Mouse (Mus musculus): ENCODE data around the gene Tunar. TPM values are rescaled to one million over a fixed set of nuclear protein-coding genes. Genes with fewer than 3 reads are reported as not detected.

The Tunar gene
- polyA plus RNA-seq, 1 experiment from 2014 or later: 0.32 TPM

DNA sequence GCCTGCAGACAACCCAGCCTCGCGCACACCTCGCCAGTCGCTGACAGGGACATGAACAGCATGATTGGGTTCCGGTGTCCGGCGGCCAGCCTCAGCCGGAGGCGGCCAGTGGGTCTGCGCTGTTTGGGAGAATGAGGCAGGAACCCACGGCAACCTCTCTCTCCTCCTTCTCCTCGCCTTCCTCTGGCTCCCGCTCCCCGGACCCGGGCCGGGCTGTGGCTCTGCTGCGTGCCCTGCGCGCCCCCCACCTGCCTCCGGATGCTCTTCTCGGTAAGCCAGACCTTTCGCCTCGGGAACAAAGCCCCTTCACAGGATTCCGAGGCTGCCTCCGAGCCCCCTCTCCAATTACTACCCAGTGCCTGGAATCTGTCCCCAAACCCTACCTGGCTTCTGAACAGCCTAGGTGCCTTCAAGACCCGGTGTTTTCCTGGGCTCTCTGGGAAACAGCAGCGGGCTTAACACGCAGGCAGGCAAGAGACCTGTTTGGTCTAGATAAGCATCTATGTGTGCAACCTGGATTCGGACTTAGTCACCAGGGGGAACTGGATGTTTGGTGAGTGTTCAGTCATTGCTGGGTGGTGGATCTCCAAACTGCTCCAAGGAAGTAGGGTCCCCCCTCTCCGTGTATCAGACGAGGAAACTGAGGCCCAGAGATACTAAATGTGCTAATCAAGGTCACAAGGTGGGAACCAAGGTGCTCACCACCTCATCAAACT, 3.8 kb downstream of the Tunar start:
- H3K9me3 ChIP-seq (ENCODE audit: control insufficient read depth, low read length): no peaks in the 10 kb centered on the region
- peaks cover 3% of the 10 kb centered on the region; the same call in 1 of the 2 replicates for H3K4me1 ChIP-seq (ENCODE audit: control insufficient read depth, insufficient read depth, low read length)
- H3K4me3 ChIP-seq (ENCODE audit: low read depth, low read length): peak overlapping the region; percentile 67
- no peaks in the 10 kb centered on the region for H3K36me3 ChIP-seq (ENCODE audit: control insufficient read depth, insufficient read depth, low read length)
- H3K9ac ChIP-seq (ENCODE audit: low read depth, low read length): peak overlapping the region; percentile 58
- H3K27ac ChIP-seq (replicated peaks; ENCODE audit: low read depth, low read length): no peak overlapping the region
- 7% methylated on average over 20 of the region's 31 CpGs for WGBS
- DNase-seq (ENCODE audit: low spot score) (no peak), ATAC-seq (ENCODE audit: low read depth) (no peak)
- H3K4me2 ChIP-seq (ENCODE audit: low read depth, low read length): peak overlapping the region; percentile 97
- H3K27me3 ChIP-seq (replicated peaks; ENCODE audit: control insufficient read depth, insufficient read depth, low read length): peaks cover 25% of the 10 kb centered on the region

DNA sequence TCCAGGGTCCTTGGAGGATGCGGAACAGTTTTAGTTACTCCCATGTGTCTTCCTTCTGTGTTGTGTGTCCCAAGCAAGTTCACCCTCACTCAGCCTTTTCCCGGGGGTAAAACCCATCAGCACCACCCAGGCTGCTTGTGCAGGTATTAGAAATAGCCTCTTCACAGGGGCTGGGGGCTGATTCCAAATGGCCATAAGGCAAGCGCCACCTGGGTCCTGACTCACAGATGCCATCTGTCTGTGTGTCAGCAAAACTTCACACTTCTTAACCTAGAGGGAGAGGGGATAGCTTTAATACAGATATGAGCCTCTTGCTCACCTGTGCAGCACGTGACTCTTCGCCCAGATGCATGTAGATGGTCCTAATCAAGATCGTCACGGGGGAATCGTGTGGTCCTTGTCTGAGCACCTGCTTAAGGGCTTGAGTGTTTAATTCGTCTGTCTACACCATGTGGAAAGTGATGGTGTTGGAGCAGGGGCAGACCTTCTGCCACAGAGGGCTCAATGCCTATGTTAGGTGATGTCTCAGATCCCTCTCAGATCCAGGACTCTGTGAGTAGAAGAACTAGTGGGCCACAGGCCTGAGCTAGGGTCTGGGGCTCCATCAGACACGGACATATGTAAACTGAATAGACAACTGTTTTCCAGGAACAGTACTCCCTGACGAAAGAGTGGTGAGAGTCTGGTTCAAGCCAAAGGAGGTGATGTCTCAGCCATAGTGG, 4.7 kb downstream of the Tunar start:
- ATAC-seq (ENCODE audit: low read depth) (no peak), DNase-seq (ENCODE audit: low spot score) (no peak)
- Histone ChIP-seq H3K27ac (replicated peaks; ENCODE audit: low read depth, low read length) (no peak overlapping the region), H3K4me1 (ENCODE audit: control insufficient read depth, insufficient read depth, low read length) (peaks cover 3% of the 10 kb centered on the region; the same call in 1 of the 2 replicates), H3K27me3 (replicated peaks; ENCODE audit: control insufficient read depth, insufficient read depth, low read length) (peaks cover 25% of the 10 kb centered on the region), H3K4me2 (ENCODE audit: low read depth, low read length) (no peak overlapping the region), H3K4me3 (ENCODE audit: low read depth, low read length) (no peak overlapping the region), H3K9me3 (ENCODE audit: control insufficient read depth, low read length) (no peaks in the 10 kb centered on the region), H3K36me3 (ENCODE audit: control insufficient read depth, insufficient read depth, low read length) (no peaks in the 10 kb centered on the region), H3K9ac (ENCODE audit: low read depth, low read length) (no peak overlapping the region)
- 81% methylated on average over 11 of the region's 11 CpGs for WGBS

GRCm38 (mm10) chr12:105341523-105341922, 7.9 kb downstream of the Tunar start:
- no peak for ATAC-seq (ENCODE audit: low read depth)
- peaks cover 21% of the 10 kb centered on the region for H3K27me3 ChIP-seq (replicated peaks; ENCODE audit: control insufficient read depth, insufficient read depth, low read length)
- H3K4me2 ChIP-seq (ENCODE audit: low read depth, low read length): no peak overlapping the region
- H3K9me3 ChIP-seq (ENCODE audit: control insufficient read depth, low read length): no peaks in the 10 kb centered on the region
- no peak overlapping the region for H3K4me3 ChIP-seq (ENCODE audit: low read depth, low read length)
- H3K27ac ChIP-seq (replicated peaks; ENCODE audit: low read depth, low read length): no peak overlapping the region
- H3K4me1 ChIP-seq (ENCODE audit: control insufficient read depth, insufficient read depth, low read length): peaks cover 3% of the 10 kb centered on the region; the same call in 1 of the 2 replicates
- DNase-seq (ENCODE audit: low spot score): no peak
- H3K9ac ChIP-seq (ENCODE audit: low read depth, low read length): no peak overlapping the region
- H3K36me3 ChIP-seq (ENCODE audit: control insufficient read depth, insufficient read depth, low read length): no peaks in the 10 kb centered on the region
- 45% methylated on average over 9 of the region's 9 CpGs for WGBS

DNA sequence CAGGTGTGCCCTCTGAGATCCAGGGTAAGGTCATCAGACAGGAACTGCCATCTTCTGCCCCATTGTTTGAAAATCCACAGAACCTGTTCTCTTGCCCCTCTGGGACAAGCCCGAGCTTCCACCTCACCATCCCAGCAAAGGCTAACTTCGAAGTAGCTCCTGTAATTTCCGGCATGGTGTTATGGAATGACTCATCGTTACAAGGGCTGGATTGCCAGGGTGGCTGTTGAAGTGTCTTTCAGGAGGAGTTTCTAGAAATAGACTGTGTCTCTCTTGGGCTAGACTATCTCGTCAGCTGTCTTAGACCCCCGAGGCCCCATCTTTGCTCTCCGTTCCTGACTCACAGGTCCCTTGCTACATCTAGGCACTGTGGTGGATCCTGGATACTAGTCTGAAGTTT, 10.8 kb downstream of the Tunar start:
- no peak for DNase-seq (ENCODE audit: low spot score)
- no peak for ATAC-seq (ENCODE audit: low read depth)
- H3K27ac ChIP-seq (replicated peaks; ENCODE audit: low read depth, low read length): no peak overlapping the region
- H3K4me1 ChIP-seq (ENCODE audit: control insufficient read depth, insufficient read depth, low read length): no peaks in the 10 kb centered on the region
- no peaks in the 10 kb centered on the region for H3K9me3 ChIP-seq (ENCODE audit: control insufficient read depth, low read length)
- 78% methylated on average over 7 of the region's 7 CpGs for WGBS
- H3K9ac ChIP-seq (ENCODE audit: low read depth, low read length): no peak overlapping the region
- H3K36me3 ChIP-seq (ENCODE audit: control insufficient read depth, insufficient read depth, low read length): no peaks in the 10 kb centered on the region
- no peak overlapping the region for H3K4me2 ChIP-seq (ENCODE audit: low read depth, low read length)
- H3K4me3 ChIP-seq (ENCODE audit: low read depth, low read length): no peak overlapping the region
- no peaks in the 10 kb centered on the region for H3K27me3 ChIP-seq (replicated peaks; ENCODE audit: control insufficient read depth, insufficient read depth, low read length)

DNA sequence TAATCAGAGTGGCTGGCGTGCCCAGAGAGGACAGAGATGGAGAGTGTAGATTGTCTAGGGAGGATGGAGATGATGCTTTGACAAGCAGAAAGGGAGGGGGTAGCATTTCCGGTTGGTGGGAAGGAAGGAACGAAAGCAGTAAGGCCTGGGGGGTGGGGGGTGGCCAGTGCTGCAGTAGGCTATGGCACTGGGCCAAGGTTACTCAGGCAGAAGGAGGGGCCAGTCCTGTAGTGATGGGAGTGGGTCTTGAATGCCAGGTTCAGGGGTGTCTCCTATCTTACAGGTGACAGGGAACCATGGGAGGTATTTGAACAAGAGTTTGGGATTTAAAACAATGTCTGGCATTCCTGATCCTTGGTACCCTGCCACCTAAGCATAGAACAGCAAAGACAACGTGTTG, 13.2 kb downstream of the Tunar start:
- H3K4me1 ChIP-seq (ENCODE audit: control insufficient read depth, insufficient read depth, low read length): no peaks in the 10 kb centered on the region
- H3K27me3 ChIP-seq (replicated peaks; ENCODE audit: control insufficient read depth, insufficient read depth, low read length): no peaks in the 10 kb centered on the region
- DNase-seq (ENCODE audit: low spot score) (no peak), ATAC-seq (ENCODE audit: low read depth) (no peak)
- no peak overlapping the region for H3K4me3 ChIP-seq (ENCODE audit: low read depth, low read length)
- H3K9ac ChIP-seq (ENCODE audit: low read depth, low read length): no peak overlapping the region
- H3K36me3 ChIP-seq (ENCODE audit: control insufficient read depth, insufficient read depth, low read length): no peaks in the 10 kb centered on the region
- 42% methylated on average over 4 of the region's 4 CpGs for WGBS
- H3K9me3 ChIP-seq (ENCODE audit: control insufficient read depth, low read length): no peaks in the 10 kb centered on the region
- no peak overlapping the region for H3K4me2 ChIP-seq (ENCODE audit: low read depth, low read length)
- H3K27ac ChIP-seq (replicated peaks; ENCODE audit: low read depth, low read length): no peak overlapping the region

DNA sequence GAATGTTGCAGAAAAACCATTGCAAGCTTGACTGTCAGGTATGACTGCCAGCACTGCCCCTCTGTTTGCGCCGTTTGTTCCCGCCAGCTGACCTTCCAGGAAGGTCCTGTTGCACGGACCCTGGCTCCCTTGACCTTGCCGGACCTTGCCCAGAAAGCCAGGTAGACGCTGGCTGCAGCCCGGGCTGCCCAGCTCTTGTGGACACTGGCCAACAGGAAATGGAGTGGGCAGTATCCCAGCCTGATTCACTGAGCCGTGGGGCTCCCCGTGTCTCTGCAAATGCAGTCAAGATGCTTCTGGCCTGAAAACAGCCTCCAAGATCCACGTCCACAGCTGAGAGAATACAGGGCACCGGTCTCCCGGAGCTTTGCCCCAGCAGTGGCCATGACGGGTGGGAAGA, 13.6 kb downstream of the Tunar start:
- no peaks in the 10 kb centered on the region for H3K9me3 ChIP-seq (ENCODE audit: control insufficient read depth, low read length)
- DNase-seq (ENCODE audit: low spot score) (no peak), ATAC-seq (ENCODE audit: low read depth) (no peak)
- H3K4me1 ChIP-seq (ENCODE audit: control insufficient read depth, insufficient read depth, low read length): no peaks in the 10 kb centered on the region
- H3K36me3 ChIP-seq (ENCODE audit: control insufficient read depth, insufficient read depth, low read length): no peaks in the 10 kb centered on the region
- WGBS: 74% methylated on average over 13 of the region's 13 CpGs
- H3K4me2 ChIP-seq (ENCODE audit: low read depth, low read length): no peak overlapping the region
- H3K4me3 ChIP-seq (ENCODE audit: low read depth, low read length): no peak overlapping the region
- no peak overlapping the region for H3K9ac ChIP-seq (ENCODE audit: low read depth, low read length)
- H3K27ac ChIP-seq (replicated peaks; ENCODE audit: low read depth, low read length): no peak overlapping the region
- H3K27me3 ChIP-seq (replicated peaks; ENCODE audit: control insufficient read depth, insufficient read depth, low read length): no peaks in the 10 kb centered on the region

- H3K27me3 ChIP-seq (replicated peaks; ENCODE audit: control insufficient read depth, insufficient read depth, low read length): no peaks in the 10 kb centered on the region
- no peak overlapping the region for H3K9ac ChIP-seq (ENCODE audit: low read depth, low read length)
- H3K4me2 ChIP-seq (ENCODE audit: low read depth, low read length): no peak overlapping the region
- no peak for DNase-seq (ENCODE audit: low spot score)
- H3K9me3 ChIP-seq (ENCODE audit: control insufficient read depth, low read length): no peaks in the 10 kb centered on the region
- no peak overlapping the region for H3K27ac ChIP-seq (replicated peaks; ENCODE audit: low read depth, low read length)
- H3K4me1 ChIP-seq (ENCODE audit: control insufficient read depth, insufficient read depth, low read length): no peaks in the 10 kb centered on the region
- H3K36me3 ChIP-seq (ENCODE audit: control insufficient read depth, insufficient read depth, low read length): no peaks in the 10 kb centered on the region
- WGBS: 75% methylated on average over 9 of the region's 9 CpGs
- H3K4me3 ChIP-seq (ENCODE audit: low read depth, low read length): no peak overlapping the region
- ATAC-seq (ENCODE audit: low read depth): no peak
Measured at GRCm38 (mm10) chr12:105354266-105354665, 20.6 kb downstream of the Tunar start.

DNA sequence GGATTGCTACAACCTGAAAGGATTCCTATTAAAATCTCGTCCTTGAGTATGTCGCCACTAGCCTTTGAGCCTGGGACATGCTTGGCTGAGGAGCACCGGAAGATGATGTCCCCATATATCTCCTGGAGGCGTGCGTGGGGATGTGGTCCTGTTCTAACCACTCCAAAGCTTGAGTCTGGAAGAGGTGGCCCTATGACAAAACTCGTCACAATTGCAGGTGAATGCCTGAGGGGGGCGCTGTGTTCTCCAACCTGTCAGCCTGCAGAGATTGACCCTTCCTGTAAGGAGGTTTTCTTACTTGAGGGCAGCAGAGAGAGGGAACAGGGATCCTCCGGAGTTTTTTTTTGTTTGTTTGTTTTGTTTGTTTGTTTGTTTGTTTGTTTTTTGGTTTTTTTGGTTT, 21.1 kb downstream of the Tunar start:
- no peaks in the 10 kb centered on the region for H3K9me3 ChIP-seq (ENCODE audit: control insufficient read depth, low read length)
- ATAC-seq (ENCODE audit: low read depth) (no peak), DNase-seq (ENCODE audit: low spot score) (no peak)
- H3K27ac ChIP-seq (replicated peaks; ENCODE audit: low read depth, low read length): no peak overlapping the region
- H3K27me3 ChIP-seq (replicated peaks; ENCODE audit: control insufficient read depth, insufficient read depth, low read length): no peaks in the 10 kb centered on the region
- H3K9ac ChIP-seq (ENCODE audit: low read depth, low read length): no peak overlapping the region
- H3K4me1 ChIP-seq (ENCODE audit: control insufficient read depth, insufficient read depth, low read length): no peaks in the 10 kb centered on the region
- 81% methylated on average over 8 of the region's 8 CpGs for WGBS
- H3K4me3 ChIP-seq (ENCODE audit: low read depth, low read length): no peak overlapping the region
- no peak overlapping the region for H3K4me2 ChIP-seq (ENCODE audit: low read depth, low read length)
- no peaks in the 10 kb centered on the region for H3K36me3 ChIP-seq (ENCODE audit: control insufficient read depth, insufficient read depth, low read length)

GRCm38 (mm10) chr12:105356781-105357180, 23.1 kb downstream of the Tunar start:
- Histone ChIP-seq H3K9me3 (ENCODE audit: control insufficient read depth, low read length) (no peaks in the 10 kb centered on the region), H3K36me3 (ENCODE audit: control insufficient read depth, insufficient read depth, low read length) (no peaks in the 10 kb centered on the region), H3K4me3 (ENCODE audit: low read depth, low read length) (no peak overlapping the region), H3K4me1 (ENCODE audit: control insufficient read depth, insufficient read depth, low read length) (no peaks in the 10 kb centered on the region), H3K9ac (ENCODE audit: low read depth, low read length) (no peak overlapping the region), H3K27ac (replicated peaks; ENCODE audit: low read depth, low read length) (no peak overlapping the region), H3K4me2 (ENCODE audit: low read depth, low read length) (no peak overlapping the region), H3K27me3 (replicated peaks; ENCODE audit: control insufficient read depth, insufficient read depth, low read length) (no peaks in the 10 kb centered on the region)
- 82% methylated on average over 13 of the region's 13 CpGs for WGBS
- DNase-seq (ENCODE audit: low spot score) (no peak), ATAC-seq (ENCODE audit: low read depth) (no peak)
